Mouse (Mus musculus) limb, embryonic 10.5 days (tissue): Measurements from ENCODE around the gene Celf2. TPM values are rescaled to one million over a fixed set of nuclear protein-coding genes. Genes with fewer than 3 reads are reported as not detected.

Experiments used
- DNase-seq: peaks from one replicate; pipeline ENCODE4 v3.0.0-alpha.2; 2017; ENCODE audit warnings: low spot score
- H3K27ac ChIP-seq: fragments of 300-500 bp; sonication (generic); 2 replicates; pipeline ENCODE4 v1.5.1; 2016; ENCODE audit warnings: mild to moderate bottlenecking
- H3K27me3 ChIP-seq: fragments of 300-500 bp; sonication (generic); 2 replicates; pipeline ENCODE4 v1.6.1; 2016; ENCODE audit warnings: low read depth, mild to moderate bottlenecking; ENCODE audit not compliant: poor library complexity, severe bottlenecking
- H3K36me3 ChIP-seq: fragments of 300-500 bp; sonication (generic); 2 replicates; pipeline ENCODE4 v1.6.1; 2016; ENCODE audit warnings: mild to moderate bottlenecking, moderate library complexity
- H3K4me1 ChIP-seq: fragments of 300-500 bp; sonication (generic); 2 replicates; pipeline ENCODE4 v1.6.1; 2016
- H3K4me3 ChIP-seq: fragments of 300-500 bp; sonication (generic); 2 replicates; pipeline ENCODE4 v1.5.1; 2016; ENCODE audit warnings: mild to moderate bottlenecking, moderate library complexity
- H3K9me3 ChIP-seq: fragments of 300-500 bp; sonication (generic); replicated peaks from 2 replicates; pipeline ENCODE4 v1.6.1; 2016; ENCODE audit warnings: mild to moderate bottlenecking
- WGBS: fragments of 180-500 bp; shearing (Covaris S2); methylation state at CpG from one replicate; pipeline ENCODE4 v1.1.7; 2016; 5-methylcytosine and 5-hydroxymethylcytosine counted together
- polyA plus RNA-seq: library from polyadenylated mRNA; unstranded; fragments of >200 nt; fragmentation: Nextera tagmentation; extraction: Ambion mirVana; gene quantifications from 2 replicates; pipeline ENCODE4 v1.2.1, GENCODE M21; 2016

Celf2 gene
- polyA plus RNA-seq, 1 experiment from 2014 or later = 16.2 TPM

- H3K36me3 ChIP-seq = no peaks in the 10 kb centered on the region
- H3K4me3 ChIP-seq = no peak overlapping the region
- 90% methylated on average over 3 of the region's 3 CpGs for WGBS
- no peaks in the 10 kb centered on the region for H3K4me1 ChIP-seq
- no peak overlapping the region for H3K27ac ChIP-seq
- DNase-seq = no peak
- H3K9me3 ChIP-seq = no peaks in the 10 kb centered on the region
- H3K27me3 ChIP-seq = no peaks in the 10 kb centered on the region
Measured at GRCm38 (mm10) chr2:6561337-6561736, 948.0 kb downstream of the Celf2 start.

GRCm38 (mm10) chr2:6560802-6561201, 948.6 kb downstream of the Celf2 start:
- WGBS = 89% methylated on average over 3 of the region's 3 CpGs
- no peak overlapping the region for H3K27ac ChIP-seq
- no peaks in the 10 kb centered on the region for H3K36me3 ChIP-seq
- no peaks in the 10 kb centered on the region for H3K4me1 ChIP-seq
- no peaks in the 10 kb centered on the region for H3K27me3 ChIP-seq
- H3K9me3 ChIP-seq = no peaks in the 10 kb centered on the region
- H3K4me3 ChIP-seq = no peak overlapping the region
- no peak for DNase-seq

GRCm38 (mm10) chr2:6559581-6559980, 949.8 kb downstream of the Celf2 start:
- DNase-seq = no peak
- Histone ChIP-seq H3K4me1 (no peaks in the 10 kb centered on the region), H3K9me3 (no peaks in the 10 kb centered on the region), H3K27me3 (no peaks in the 10 kb centered on the region), H3K4me3 (no peak overlapping the region), H3K36me3 (no peaks in the 10 kb centered on the region), H3K27ac (no peak overlapping the region)
- 94% methylated on average over 2 of the region's 2 CpGs for WGBS

GRCm38 (mm10) chr2:6558303-6559254, 950.8 kb downstream of the Celf2 start:
- H3K27me3 ChIP-seq = no peaks in the 10 kb centered on the region
- H3K36me3 ChIP-seq = no peaks in the 10 kb centered on the region
- H3K4me3 ChIP-seq = no peak overlapping the region
- H3K9me3 ChIP-seq = no peaks in the 10 kb centered on the region
- no peak for DNase-seq
- H3K4me1 ChIP-seq = no peaks in the 10 kb centered on the region
- no peak overlapping the region for H3K27ac ChIP-seq
- WGBS = 88% methylated on average over 14 of the region's 14 CpGs

GRCm38 (mm10) chr2:6557749-6558148, 951.6 kb downstream of the Celf2 start:
- WGBS = 82% methylated on average over 3 of the region's 3 CpGs
- Histone ChIP-seq H3K36me3 (no peaks in the 10 kb centered on the region), H3K27ac (no peak overlapping the region), H3K9me3 (no peaks in the 10 kb centered on the region), H3K4me3 (no peak overlapping the region), H3K4me1 (no peaks in the 10 kb centered on the region), H3K27me3 (no peaks in the 10 kb centered on the region)
- no peak for DNase-seq

- Histone ChIP-seq H3K36me3 (no peaks in the 10 kb centered on the region), H3K27ac (no peak overlapping the region), H3K9me3 (no peaks in the 10 kb centered on the region), H3K27me3 (no peaks in the 10 kb centered on the region), H3K4me1 (no peaks in the 10 kb centered on the region), H3K4me3 (no peak overlapping the region)
- 92% methylated on average over 2 of the region's 2 CpGs for WGBS
- DNase-seq = no peak
Measured at GRCm38 (mm10) chr2:6556913-6557312, 952.5 kb downstream of the Celf2 start.

- Histone ChIP-seq H3K9me3 (no peaks in the 10 kb centered on the region), H3K27me3 (no peaks in the 10 kb centered on the region)
Measured at GRCm38 (mm10) chr2:6553656-6554055, 955.7 kb downstream of the Celf2 start.

GRCm38 (mm10) chr2:6549251-6549650, 960.1 kb downstream of the Celf2 start:
- Histone ChIP-seq H3K27ac (no peak overlapping the region), H3K36me3 (no peaks in the 10 kb centered on the region), H3K9me3 (no peaks in the 10 kb centered on the region), H3K27me3 (no peaks in the 10 kb centered on the region), H3K4me1 (peaks cover 5% of the 10 kb centered on the region; the same call in 1 of the 2 replicates), H3K4me3 (no peak overlapping the region)
- 96% methylated on average over 7 of the region's 7 CpGs for WGBS
- no peak for DNase-seq

More at GRCm38 (mm10) chr2:6553656-6554055, 955.7 kb downstream of the Celf2 start:
- no peak for DNase-seq
- Histone ChIP-seq H3K4me1 (no peaks in the 10 kb centered on the region), H3K36me3 (no peaks in the 10 kb centered on the region), H3K4me3 (no peak overlapping the region), H3K27ac (no peak overlapping the region)
- WGBS = 92% methylated on average over 7 of the region's 7 CpGs

GRCm38 (mm10) chr2:6547139-6547664, 962.2 kb downstream of the Celf2 start:
- 68% methylated on average over 9 of the region's 9 CpGs for WGBS
- no peaks in the 10 kb centered on the region for H3K9me3 ChIP-seq
- no peak overlapping the region for H3K4me3 ChIP-seq
- H3K36me3 ChIP-seq = no peaks in the 10 kb centered on the region
- H3K27me3 ChIP-seq = no peaks in the 10 kb centered on the region
- peaks cover 5% of the 10 kb centered on the region; the same call in 1 of the 2 replicates for H3K4me1 ChIP-seq
- no peak overlapping the region for H3K27ac ChIP-seq
- DNase-seq = no peak

- H3K27me3 ChIP-seq = no peaks in the 10 kb centered on the region
- H3K4me3 ChIP-seq = no peak overlapping the region
- no peaks in the 10 kb centered on the region for H3K9me3 ChIP-seq
- 83% methylated on average over 14 of the region's 14 CpGs for WGBS
- H3K36me3 ChIP-seq = no peaks in the 10 kb centered on the region
- no peak for DNase-seq
- no peak overlapping the region for H3K27ac ChIP-seq
- H3K4me1 ChIP-seq = peaks cover 5% of the 10 kb centered on the region; the same call in 1 of the 2 replicates
Measured at GRCm38 (mm10) chr2:6546462-6547138, 962.8 kb downstream of the Celf2 start.

- Histone ChIP-seq H3K4me1 (peaks cover 17% of the 10 kb centered on the region), H3K27ac (no peak overlapping the region), H3K36me3 (no peaks in the 10 kb centered on the region), H3K9me3 (no peaks in the 10 kb centered on the region), H3K4me3 (no peak overlapping the region), H3K27me3 (no peaks in the 10 kb centered on the region)
- no peak for DNase-seq
- WGBS = 91% methylated on average over 10 of the region's 10 CpGs
Measured at GRCm38 (mm10) chr2:6545127-6545931, 964.0 kb downstream of the Celf2 start.

GRCm38 (mm10) chr2:6543650-6544049, 965.7 kb downstream of the Celf2 start:
- Histone ChIP-seq H3K27me3 (no peaks in the 10 kb centered on the region), H3K4me1 (peaks cover 21% of the 10 kb centered on the region), H3K9me3 (no peaks in the 10 kb centered on the region), H3K27ac (no peak overlapping the region), H3K4me3 (no peak overlapping the region), H3K36me3 (no peaks in the 10 kb centered on the region)
- no peak for DNase-seq
- 88% methylated on average over 5 of the region's 5 CpGs for WGBS
